Mouse (Mus musculus): Measurements from ENCODE around the gene Urah. TPM values are rescaled to one million over a fixed set of nuclear protein-coding genes. Genes with fewer than 3 reads are reported as not detected.

The Urah gene
- polyA plus RNA-seq, 1 experiment from 2014 or later, result 0.41 TPM

DNA sequence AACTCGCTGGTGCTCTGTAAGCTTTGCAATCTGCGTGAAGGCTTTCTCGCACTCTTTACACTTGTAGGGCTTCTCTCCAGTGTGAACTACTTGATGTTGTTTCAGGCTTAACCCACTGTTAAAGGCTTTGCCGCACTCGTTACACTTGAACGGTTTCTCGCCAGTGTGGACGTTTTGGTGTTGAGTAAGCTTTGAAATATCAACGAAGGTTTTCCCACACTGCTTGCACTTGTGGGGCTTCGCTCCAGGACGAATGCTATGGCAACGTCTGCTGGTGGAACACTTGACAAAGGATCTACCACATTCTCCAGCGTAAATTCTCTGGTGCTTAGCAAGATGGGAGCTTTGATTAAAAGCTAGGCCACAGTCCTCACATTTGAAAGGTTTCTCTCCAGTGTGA lies 23.1 kb upstream of the Urah start:
- Histone ChIP-seq H3K4me1 (ENCODE audit: control insufficient read depth, insufficient read depth, low read length) (no peaks in the 10 kb centered on the region), H3K9me3 (replicated peaks; ENCODE audit: control insufficient read depth, low read length) (no peaks in the 10 kb centered on the region), H3K36me3 (ENCODE audit: control insufficient read depth, insufficient read depth, low read length) (peaks cover 21% of the 10 kb centered on the region), H3K9ac (ENCODE audit: low read length) (no peak overlapping the region), H3K27ac (ENCODE audit: low read depth, low read length) (no peak overlapping the region), H3K4me3 (ENCODE audit: low read depth, low read length) (no peak overlapping the region), H3K4me2 (ENCODE audit: low read length) (no peak overlapping the region), H3K27me3 (replicated peaks; ENCODE audit: control insufficient read depth, insufficient read depth, low read length) (no peaks in the 10 kb centered on the region)
- ATAC-seq (no peak), DNase-seq (ENCODE audit: low spot score) (no peak)
- WGBS, result 85% methylated on average over 13 of the region's 13 CpGs

DNA sequence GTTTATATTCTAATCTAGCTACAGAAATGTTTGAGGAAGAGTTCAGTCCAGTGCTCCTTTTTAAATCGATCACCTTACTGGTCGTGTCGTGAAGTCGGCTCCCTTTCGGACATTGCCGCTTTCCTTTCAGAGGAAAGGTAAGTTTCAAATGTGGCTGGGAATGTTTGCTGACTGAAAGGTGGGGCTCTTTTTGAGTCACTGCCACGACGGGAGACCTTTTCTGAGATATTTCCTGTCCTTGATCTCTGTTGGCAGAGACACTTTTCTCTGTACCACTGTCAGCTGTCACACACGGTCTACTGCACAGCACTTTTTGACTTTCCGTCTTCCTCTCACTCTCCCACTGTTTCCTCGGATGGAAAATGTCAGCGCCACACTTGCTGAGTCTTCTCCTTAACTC lies 22.0 kb upstream of the Urah start:
- Histone ChIP-seq H3K36me3 (ENCODE audit: control insufficient read depth, insufficient read depth, low read length) (peaks cover 21% of the 10 kb centered on the region), H3K4me1 (ENCODE audit: control insufficient read depth, insufficient read depth, low read length) (no peaks in the 10 kb centered on the region), H3K4me2 (ENCODE audit: low read length) (no peak overlapping the region), H3K9me3 (replicated peaks; ENCODE audit: control insufficient read depth, low read length) (no peaks in the 10 kb centered on the region), H3K9ac (ENCODE audit: low read length) (no peak overlapping the region), H3K4me3 (ENCODE audit: low read depth, low read length) (no peak overlapping the region), H3K27ac (ENCODE audit: low read depth, low read length) (no peak overlapping the region), H3K27me3 (replicated peaks; ENCODE audit: control insufficient read depth, insufficient read depth, low read length) (no peaks in the 10 kb centered on the region)
- DNase-seq (ENCODE audit: low spot score), result no peak
- ATAC-seq, result no peak
- 90% methylated on average over 12 of the region's 12 CpGs for WGBS

DNA sequence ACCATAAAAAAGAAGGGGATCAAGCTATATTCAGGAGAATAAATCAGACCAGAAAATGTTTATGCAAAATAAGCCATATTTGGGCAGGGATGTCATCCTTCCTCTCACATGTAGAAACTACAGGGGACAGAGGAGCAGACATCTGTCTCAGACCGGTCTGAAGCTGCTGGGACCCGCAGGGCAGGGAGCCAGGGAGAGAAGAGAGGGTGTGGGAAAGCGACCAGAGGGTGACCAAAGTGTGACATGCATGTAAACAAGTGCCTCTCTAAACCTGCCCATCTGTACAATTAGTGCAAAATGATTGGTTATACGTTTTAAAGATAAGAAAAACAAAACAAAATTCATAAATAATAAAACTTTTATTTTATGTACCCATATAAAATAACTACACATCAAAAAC lies 14.6 kb upstream of the Urah start:
- Histone ChIP-seq H3K9ac (ENCODE audit: low read length) (no peak overlapping the region), H3K9me3 (replicated peaks; ENCODE audit: control insufficient read depth, low read length) (no peaks in the 10 kb centered on the region), H3K4me3 (ENCODE audit: low read depth, low read length) (no peak overlapping the region), H3K36me3 (ENCODE audit: control insufficient read depth, insufficient read depth, low read length) (no peaks in the 10 kb centered on the region; the same call in 1 of the 2 replicates), H3K27ac (ENCODE audit: low read depth, low read length) (no peak overlapping the region), H3K27me3 (replicated peaks; ENCODE audit: control insufficient read depth, insufficient read depth, low read length) (no peaks in the 10 kb centered on the region), H3K4me1 (ENCODE audit: control insufficient read depth, insufficient read depth, low read length) (no peaks in the 10 kb centered on the region), H3K4me2 (ENCODE audit: low read length) (no peak overlapping the region)
- 71% methylated on average over 4 of the region's 4 CpGs for WGBS
- no peak for DNase-seq (ENCODE audit: low spot score)
- ATAC-seq, result no peak

DNA sequence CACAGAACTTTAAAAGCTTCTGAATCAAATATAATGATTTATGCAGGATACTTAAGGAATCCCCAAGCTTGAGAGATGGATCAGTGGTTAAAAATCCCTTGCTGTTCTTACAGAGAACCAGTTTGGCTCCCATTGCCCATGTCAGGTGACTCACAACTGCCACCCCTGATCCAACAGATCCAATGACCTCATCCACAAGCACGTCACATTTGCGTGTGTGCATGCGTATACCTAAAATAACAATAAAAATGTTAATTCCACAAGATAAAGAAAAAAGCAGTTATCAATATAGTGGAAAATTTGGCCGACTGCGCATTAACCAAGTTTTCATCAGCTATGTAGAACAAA lies 13.5 kb upstream of the Urah start:
- Histone ChIP-seq H3K4me3 (ENCODE audit: low read depth, low read length) (peak overlapping the region; percentile 48), H3K9ac (ENCODE audit: low read length) (peak overlapping the region; percentile 70), H3K36me3 (ENCODE audit: control insufficient read depth, insufficient read depth, low read length) (no peaks in the 10 kb centered on the region; the same call in 1 of the 2 replicates), H3K4me2 (ENCODE audit: low read length) (peak overlapping the region; percentile 72), H3K27me3 (replicated peaks; ENCODE audit: control insufficient read depth, insufficient read depth, low read length) (no peaks in the 10 kb centered on the region), H3K9me3 (replicated peaks; ENCODE audit: control insufficient read depth, low read length) (no peaks in the 10 kb centered on the region), H3K4me1 (ENCODE audit: control insufficient read depth, insufficient read depth, low read length) (no peaks in the 10 kb centered on the region), H3K27ac (ENCODE audit: low read depth, low read length) (0 out of 2 replicates have a peak overlapping the region, but pooled peaks have one; percentile 80)
- ATAC-seq (0 out of 2 replicates have a peak, but pooled peaks have one; percentile 10), DNase-seq (ENCODE audit: low spot score) (no peak)
- WGBS, result 42% methylated on average over 5 of the region's 5 CpGs

- ATAC-seq, result peak; percentile 92
- no peaks in the 10 kb centered on the region; the same call in 1 of the 2 replicates for H3K36me3 ChIP-seq (ENCODE audit: control insufficient read depth, insufficient read depth, low read length)
- peak; percentile 87 for DNase-seq (ENCODE audit: low spot score)
- WGBS, result 1% methylated on average over 21 of the region's 21 CpGs
- peak within 1 kb of the TSS; percentile 80 for H3K27ac ChIP-seq (ENCODE audit: low read depth, low read length)
- H3K27me3 ChIP-seq (replicated peaks; ENCODE audit: control insufficient read depth, insufficient read depth, low read length), result no peaks in the 10 kb centered on the region; the same call in 1 of the 2 replicates
- no peaks in the 10 kb centered on the region for H3K4me1 ChIP-seq (ENCODE audit: control insufficient read depth, insufficient read depth, low read length)
- H3K4me2 ChIP-seq (ENCODE audit: low read length), result peak within 1 kb of the TSS; percentile 72
- peak within 1 kb of the TSS; percentile 70 for H3K9ac ChIP-seq (ENCODE audit: low read length)
- H3K9me3 ChIP-seq (replicated peaks; ENCODE audit: control insufficient read depth, low read length), result no peaks in the 10 kb centered on the region
- peak within 1 kb of the TSS; percentile 48 for H3K4me3 ChIP-seq (ENCODE audit: low read depth, low read length)
Observed at GRCm38 (mm10) chr7:140821653-140822329, 13.0 kb upstream of the Urah start, which contains the start of gene Zfp941. Zfp941 (minus strand) TSS chr7:140822178.

- no peaks in the 10 kb centered on the region for H3K9me3 ChIP-seq (replicated peaks; ENCODE audit: control insufficient read depth, low read length)
- H3K9ac ChIP-seq (ENCODE audit: low read length), result no peak overlapping the region
- H3K4me2 ChIP-seq (ENCODE audit: low read length), result no peak overlapping the region
- ATAC-seq, result no peak
- no peaks in the 10 kb centered on the region; the same call in 1 of the 2 replicates for H3K27me3 ChIP-seq (replicated peaks; ENCODE audit: control insufficient read depth, insufficient read depth, low read length)
- DNase-seq (ENCODE audit: low spot score), result no peak
- no peak overlapping the region for H3K27ac ChIP-seq (ENCODE audit: low read depth, low read length)
- H3K4me1 ChIP-seq (ENCODE audit: control insufficient read depth, insufficient read depth, low read length), result no peaks in the 10 kb centered on the region
- WGBS, result 94% methylated on average over 4 of the region's 4 CpGs
- no peaks in the 10 kb centered on the region; the same call in 1 of the 2 replicates for H3K36me3 ChIP-seq (ENCODE audit: control insufficient read depth, insufficient read depth, low read length)
- no peak overlapping the region for H3K4me3 ChIP-seq (ENCODE audit: low read depth, low read length)
Observed at GRCm38 (mm10) chr7:140822731-140823130, 12.1 kb upstream of the Urah start.

DNA sequence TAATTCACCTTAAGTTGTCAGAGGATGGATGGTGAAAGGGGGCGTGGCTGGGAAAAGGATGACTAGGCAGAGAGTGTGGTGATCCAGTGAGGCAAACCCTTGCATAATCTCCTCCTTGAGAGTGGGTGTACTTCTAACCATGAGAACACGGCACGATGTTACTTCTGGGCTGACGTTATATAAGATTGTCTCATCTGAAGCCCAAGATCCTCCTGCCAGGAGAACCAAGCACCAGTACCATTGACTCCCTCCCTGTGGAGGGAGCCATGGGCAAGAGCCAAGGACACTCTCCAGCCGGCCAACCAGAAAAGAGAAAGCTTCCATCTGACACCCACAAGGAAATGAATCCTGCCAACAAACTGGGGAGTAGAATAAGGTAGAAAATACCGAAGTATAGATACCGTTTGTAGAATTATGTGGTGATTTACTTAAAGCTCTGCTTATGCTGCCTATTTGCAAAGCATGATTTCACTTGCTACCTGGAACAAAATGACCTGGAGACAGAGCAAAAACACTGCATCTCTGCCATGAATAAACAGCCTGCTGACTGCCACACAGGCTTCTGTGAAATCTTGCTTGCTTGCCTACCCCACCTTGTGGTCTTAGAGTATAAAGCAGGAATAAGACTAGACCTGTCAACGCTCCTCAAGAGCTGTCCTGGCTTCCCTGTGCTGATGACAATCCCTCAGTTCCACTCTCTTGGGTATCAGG lies 6.5 kb upstream of the Urah start:
- H3K9ac ChIP-seq (ENCODE audit: low read length), result no peak overlapping the region

GRCm38 (mm10) chr7:140831447-140831846 lies 3.4 kb upstream of the Urah start:
- no peaks in the 10 kb centered on the region for H3K4me1 ChIP-seq (ENCODE audit: control insufficient read depth, insufficient read depth, low read length)
- no peaks in the 10 kb centered on the region; the same call in 1 of the 2 replicates for H3K27me3 ChIP-seq (replicated peaks; ENCODE audit: control insufficient read depth, insufficient read depth, low read length)
- 80% methylated on average over 6 of the region's 6 CpGs for WGBS
- no peaks in the 10 kb centered on the region for H3K36me3 ChIP-seq (ENCODE audit: control insufficient read depth, insufficient read depth, low read length)
- no peak for DNase-seq (ENCODE audit: low spot score)
- H3K9ac ChIP-seq (ENCODE audit: low read length), result no peak overlapping the region
- H3K9me3 ChIP-seq (replicated peaks; ENCODE audit: control insufficient read depth, low read length), result no peaks in the 10 kb centered on the region
- no peak for ATAC-seq
- no peak overlapping the region for H3K4me3 ChIP-seq (ENCODE audit: low read depth, low read length)
- no peak overlapping the region for H3K4me2 ChIP-seq (ENCODE audit: low read length)
- no peak overlapping the region for H3K27ac ChIP-seq (ENCODE audit: low read depth, low read length)

More for the DNA sequence above, 6.5 kb upstream of the Urah start:
- Histone ChIP-seq H3K27ac (ENCODE audit: low read depth, low read length) (no peak overlapping the region), H3K36me3 (ENCODE audit: control insufficient read depth, insufficient read depth, low read length) (no peaks in the 10 kb centered on the region), H3K9me3 (replicated peaks; ENCODE audit: control insufficient read depth, low read length) (no peaks in the 10 kb centered on the region), H3K4me3 (ENCODE audit: low read depth, low read length) (no peak overlapping the region), H3K4me1 (ENCODE audit: control insufficient read depth, insufficient read depth, low read length) (no peaks in the 10 kb centered on the region), H3K27me3 (replicated peaks; ENCODE audit: control insufficient read depth, insufficient read depth, low read length) (no peaks in the 10 kb centered on the region; the same call in 1 of the 2 replicates), H3K4me2 (ENCODE audit: low read length) (no peak overlapping the region)
- ATAC-seq (no peak), DNase-seq (ENCODE audit: low spot score) (peak; percentile 66)
- 45% methylated on average over 8 of the region's 8 CpGs for WGBS

DNA sequence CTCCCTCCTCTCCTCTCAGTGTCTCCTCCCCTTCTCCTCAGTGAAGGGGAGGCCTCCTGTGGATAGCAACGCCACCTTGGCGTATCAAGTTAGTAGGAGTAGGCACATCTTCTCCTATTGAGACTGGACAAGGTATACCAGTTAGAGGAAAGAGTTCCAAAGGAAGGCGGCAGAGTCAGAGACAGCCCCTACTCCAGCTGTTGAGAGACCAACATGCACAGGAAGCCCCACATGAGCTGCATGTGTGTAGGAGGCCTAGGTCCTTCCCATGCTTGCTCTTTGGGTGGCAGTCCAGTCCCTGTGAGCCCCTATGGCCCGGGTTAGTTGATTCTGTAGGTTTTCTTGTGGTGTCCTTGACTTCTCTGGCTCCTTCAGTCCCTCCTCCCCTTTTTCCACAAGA lies 1.5 kb upstream of the Urah start:
- Histone ChIP-seq H3K36me3 (ENCODE audit: control insufficient read depth, insufficient read depth, low read length) (no peaks in the 10 kb centered on the region), H3K4me1 (ENCODE audit: control insufficient read depth, insufficient read depth, low read length) (no peaks in the 10 kb centered on the region), H3K9me3 (replicated peaks; ENCODE audit: control insufficient read depth, low read length) (no peaks in the 10 kb centered on the region), H3K4me2 (ENCODE audit: low read length) (no peak overlapping the region), H3K9ac (ENCODE audit: low read length) (no peak overlapping the region), H3K4me3 (ENCODE audit: low read depth, low read length) (no peak overlapping the region), H3K27me3 (replicated peaks; ENCODE audit: control insufficient read depth, insufficient read depth, low read length) (no peaks in the 10 kb centered on the region), H3K27ac (ENCODE audit: low read depth, low read length) (no peak overlapping the region)
- ATAC-seq, result no peak
- WGBS, result 83% methylated on average over 4 of the region's 4 CpGs
- DNase-seq (ENCODE audit: low spot score), result no peak

Data from forebrain, embryonic 14.5 days (tissue).